Mouse (Mus musculus): ENCODE results near the gene Srsf5. TPM values are rescaled to one million over a fixed set of nuclear protein-coding genes. Genes with fewer than 3 reads are reported as not detected.
"Not testable (repeated sequence)": the region's sequence is repeated elsewhere in the genome, so short reads cannot be mapped to it uniquely, and the experiment has no call there.

Gene Srsf5
- polyA plus RNA-seq, 1 experiment from 2014 or later = 599 TPM

GRCm38 (mm10) chr12:80941886-80942285 is 3.4 kb upstream of the Srsf5 start:
- H3K9ac ChIP-seq (ENCODE audit: low read length) = no peak overlapping the region
- peaks cover 14% of the 10 kb centered on the region for H3K4me1 ChIP-seq (replicated peaks; ENCODE audit: control insufficient read depth, insufficient read depth, low read length)
- H3K27ac ChIP-seq (ENCODE audit: low read length) = no peak overlapping the region
- H3K27me3 ChIP-seq (ENCODE audit: control insufficient read depth, insufficient read depth, low read depth, low read length) = no peaks in the 10 kb centered on the region
- H3K9me3 ChIP-seq (ENCODE audit: control insufficient read depth, low read length) = no peaks in the 10 kb centered on the region
- no peak overlapping the region for H3K4me3 ChIP-seq (ENCODE audit: low read length)
- WGBS = 94% methylated on average over 3 of the region's 3 CpGs
- H3K4me2 ChIP-seq (ENCODE audit: low read depth, low read length) = no peak overlapping the region
- peaks cover 3% of the 10 kb centered on the region for H3K36me3 ChIP-seq (ENCODE audit: control insufficient read depth, insufficient read depth, low read length)
- no peak for ATAC-seq (ENCODE audit: low read depth)

GRCm38 (mm10) chr12:80943395-80943794 is 1.9 kb upstream of the Srsf5 start:
- Histone ChIP-seq H3K4me1 (replicated peaks; ENCODE audit: control insufficient read depth, insufficient read depth, low read length) (peaks cover 20% of the 10 kb centered on the region), H3K4me2 (ENCODE audit: low read depth, low read length) (no peak overlapping the region), H3K9ac (ENCODE audit: low read length) (no peak overlapping the region), H3K4me3 (ENCODE audit: low read length) (no peak overlapping the region), H3K27me3 (ENCODE audit: control insufficient read depth, insufficient read depth, low read depth, low read length) (no peaks in the 10 kb centered on the region), H3K36me3 (ENCODE audit: control insufficient read depth, insufficient read depth, low read length) (peaks cover 16% of the 10 kb centered on the region), H3K9me3 (ENCODE audit: control insufficient read depth, low read length) (no peaks in the 10 kb centered on the region), H3K27ac (ENCODE audit: low read length) (no peak overlapping the region)
- 62% methylated on average over 3 of the region's 3 CpGs for WGBS
- no peak for ATAC-seq (ENCODE audit: low read depth)

- WGBS = 93% methylated on average over 4 of the region's 4 CpGs
- Histone ChIP-seq H3K27me3 (ENCODE audit: control insufficient read depth, insufficient read depth, low read depth, low read length) (no peaks in the 10 kb centered on the region), H3K4me2 (ENCODE audit: low read depth, low read length) (no peak overlapping the region), H3K4me1 (replicated peaks; ENCODE audit: control insufficient read depth, insufficient read depth, low read length) (peaks cover 12% of the 10 kb centered on the region), H3K9ac (ENCODE audit: low read length) (no peak overlapping the region), H3K36me3 (ENCODE audit: control insufficient read depth, insufficient read depth, low read length) (peaks cover 22% of the 10 kb centered on the region), H3K4me3 (ENCODE audit: low read length) (no peak overlapping the region), H3K9me3 (ENCODE audit: control insufficient read depth, low read length) (no peaks in the 10 kb centered on the region), H3K27ac (ENCODE audit: low read length) (no peak overlapping the region)
- no peak for ATAC-seq (ENCODE audit: low read depth)
Observed at GRCm38 (mm10) chr12:80944204-80944603, 1.1 kb upstream of the Srsf5 start.

- ATAC-seq (ENCODE audit: low read depth) = peak; percentile 47
- H3K27ac ChIP-seq (ENCODE audit: low read length) = peak overlapping the region; percentile 21; the same call in 1 of the 2 replicates
- H3K4me1 ChIP-seq (replicated peaks; ENCODE audit: control insufficient read depth, insufficient read depth, low read length) = peaks cover 12% of the 10 kb centered on the region
- peaks cover 25% of the 10 kb centered on the region for H3K36me3 ChIP-seq (ENCODE audit: control insufficient read depth, insufficient read depth, low read length)
- H3K27me3 ChIP-seq (ENCODE audit: control insufficient read depth, insufficient read depth, low read depth, low read length); H3K9me3 ChIP-seq (ENCODE audit: control insufficient read depth, low read length): not testable (repeated sequence)
- H3K9ac ChIP-seq (ENCODE audit: low read length) = peak overlapping the region; percentile 51
- H3K4me2 ChIP-seq (ENCODE audit: low read depth, low read length) = peak overlapping the region; percentile 35
- peak overlapping the region; percentile 93 for H3K4me3 ChIP-seq (ENCODE audit: low read length)
- WGBS = under 1% methylated on average over 9 of the region's 9 CpGs
Observed at GRCm38 (mm10) chr12:80944963-80945333, 356 bp upstream of the Srsf5 start.

- peak overlapping the region; percentile 85 for H3K4me2 ChIP-seq (ENCODE audit: low read depth, low read length)
- ATAC-seq (ENCODE audit: low read depth) = peak; percentile 97
- H3K4me3 ChIP-seq (ENCODE audit: low read length) = peak overlapping the region; percentile 93
- H3K36me3 ChIP-seq (ENCODE audit: control insufficient read depth, insufficient read depth, low read length) = peaks cover 29% of the 10 kb centered on the region
- peak overlapping the region; percentile 89 for H3K27ac ChIP-seq (ENCODE audit: low read length)
- H3K27me3 ChIP-seq (ENCODE audit: control insufficient read depth, insufficient read depth, low read depth, low read length) = no peaks in the 10 kb centered on the region
- under 1% methylated on average over 44 of the region's 47 CpGs for WGBS
- H3K9ac ChIP-seq (ENCODE audit: low read length) = peak overlapping the region; percentile 99
- no peaks in the 10 kb centered on the region for H3K9me3 ChIP-seq (ENCODE audit: control insufficient read depth, low read length)
- peaks cover 12% of the 10 kb centered on the region for H3K4me1 ChIP-seq (replicated peaks; ENCODE audit: control insufficient read depth, insufficient read depth, low read length)
Observed at GRCm38 (mm10) chr12:80945996-80946355, 672 bp downstream of the Srsf5 start.

- peaks cover 12% of the 10 kb centered on the region for H3K4me1 ChIP-seq (replicated peaks; ENCODE audit: control insufficient read depth, insufficient read depth, low read length)
- peaks cover 35% of the 10 kb centered on the region for H3K36me3 ChIP-seq (ENCODE audit: control insufficient read depth, insufficient read depth, low read length)
- H3K9me3 ChIP-seq (ENCODE audit: control insufficient read depth, low read length) = no peaks in the 10 kb centered on the region
- ATAC-seq (ENCODE audit: low read depth) = no peak
- no peak overlapping the region for H3K4me3 ChIP-seq (ENCODE audit: low read length)
- no peak overlapping the region for H3K27ac ChIP-seq (ENCODE audit: low read length)
- no peaks in the 10 kb centered on the region for H3K27me3 ChIP-seq (ENCODE audit: control insufficient read depth, insufficient read depth, low read depth, low read length)
- H3K9ac ChIP-seq (ENCODE audit: low read length) = no peak overlapping the region
- no peak overlapping the region for H3K4me2 ChIP-seq (ENCODE audit: low read depth, low read length)
- WGBS = 92% methylated on average over 18 of the region's 18 CpGs
Observed at GRCm38 (mm10) chr12:80948202-80948601, 2.9 kb downstream of the Srsf5 start.

- Histone ChIP-seq H3K36me3 (ENCODE audit: control insufficient read depth, insufficient read depth, low read length) (peaks cover 47% of the 10 kb centered on the region), H3K4me1 (replicated peaks; ENCODE audit: control insufficient read depth, insufficient read depth, low read length) (peaks cover 12% of the 10 kb centered on the region)
- H3K9ac ChIP-seq (ENCODE audit: low read length); H3K9me3 ChIP-seq (ENCODE audit: control insufficient read depth, low read length); H3K4me2 ChIP-seq (ENCODE audit: low read depth, low read length); H3K4me3 ChIP-seq (ENCODE audit: low read length); ATAC-seq (ENCODE audit: low read depth); H3K27ac ChIP-seq (ENCODE audit: low read length); H3K27me3 ChIP-seq (ENCODE audit: control insufficient read depth, insufficient read depth, low read depth, low read length): not testable (repeated sequence)
- 89% methylated on average over 16 of the region's 16 CpGs for WGBS
Observed at GRCm38 (mm10) chr12:80949603-80950002, 4.3 kb downstream of the Srsf5 start.

- H3K4me3 ChIP-seq (ENCODE audit: low read length) = no peak overlapping the region
- H3K27me3 ChIP-seq (ENCODE audit: control insufficient read depth, insufficient read depth, low read depth, low read length) = no peaks in the 10 kb centered on the region
- no peak overlapping the region for H3K27ac ChIP-seq (ENCODE audit: low read length)
- peaks cover 62% of the 10 kb centered on the region for H3K36me3 ChIP-seq (ENCODE audit: control insufficient read depth, insufficient read depth, low read length)
- ATAC-seq (ENCODE audit: low read depth) = no peak
- no peaks in the 10 kb centered on the region for H3K9me3 ChIP-seq (ENCODE audit: control insufficient read depth, low read length)
- H3K4me1 ChIP-seq (replicated peaks; ENCODE audit: control insufficient read depth, insufficient read depth, low read length) = peaks cover 9% of the 10 kb centered on the region
- 90% methylated on average over 3 of the region's 3 CpGs for WGBS
- no peak overlapping the region for H3K4me2 ChIP-seq (ENCODE audit: low read depth, low read length)
- no peak overlapping the region for H3K9ac ChIP-seq (ENCODE audit: low read length)
Observed at GRCm38 (mm10) chr12:80951640-80952219, 6.4 kb downstream of the Srsf5 start.

GRCm38 (mm10) chr12:80952526-80952925 is 7.2 kb downstream of the Srsf5 start:
- WGBS = 79% methylated on average over 1 of the region's 1 CpGs
- Histone ChIP-seq H3K4me1 (replicated peaks; ENCODE audit: control insufficient read depth, insufficient read depth, low read length) (peaks cover under 1% of the 10 kb centered on the region), H3K27ac (ENCODE audit: low read length) (no peak overlapping the region), H3K4me3 (ENCODE audit: low read length) (no peak overlapping the region), H3K36me3 (ENCODE audit: control insufficient read depth, insufficient read depth, low read length) (peaks cover 62% of the 10 kb centered on the region), H3K9me3 (ENCODE audit: control insufficient read depth, low read length) (no peaks in the 10 kb centered on the region), H3K9ac (ENCODE audit: low read length) (no peak overlapping the region), H3K27me3 (ENCODE audit: control insufficient read depth, insufficient read depth, low read depth, low read length) (no peaks in the 10 kb centered on the region), H3K4me2 (ENCODE audit: low read depth, low read length) (no peak overlapping the region)
- no peak for ATAC-seq (ENCODE audit: low read depth)

GRCm38 (mm10) chr12:80956039-80956438 is 10.7 kb downstream of the Srsf5 start:
- H3K9ac ChIP-seq (ENCODE audit: low read length) = no peak overlapping the region
- no peaks in the 10 kb centered on the region for H3K4me1 ChIP-seq (replicated peaks; ENCODE audit: control insufficient read depth, insufficient read depth, low read length)
- 78% methylated on average over 3 of the region's 3 CpGs for WGBS
- H3K36me3 ChIP-seq (ENCODE audit: control insufficient read depth, insufficient read depth, low read length) = peaks cover 50% of the 10 kb centered on the region
- H3K9me3 ChIP-seq (ENCODE audit: control insufficient read depth, low read length) = no peaks in the 10 kb centered on the region
- ATAC-seq (ENCODE audit: low read depth) = no peak
- H3K4me3 ChIP-seq (ENCODE audit: low read length) = no peak overlapping the region
- H3K4me2 ChIP-seq (ENCODE audit: low read depth, low read length) = no peak overlapping the region
- H3K27me3 ChIP-seq (ENCODE audit: control insufficient read depth, insufficient read depth, low read depth, low read length) = no peaks in the 10 kb centered on the region
- H3K27ac ChIP-seq (ENCODE audit: low read length) = no peak overlapping the region
